Mouse (Mus musculus) erythroblast, embryonic 14.5 days (primary cell): ENCODE data around the gene Zfp36l1.

Source experiments
- GATA1 ChIP-seq: IDR thresholded peaks from 2 replicates; pipeline ENCODE4 v1.6.1; 2012; ENCODE audit warnings: low read length, inconsistent platforms, mixed read lengths
- TAL1 ChIP-seq: IDR thresholded peaks from 3 replicates; pipeline ENCODE4 v1.6.1; 2012; ENCODE audit warnings: low read length, inconsistent platforms, mixed read lengths

DNA sequence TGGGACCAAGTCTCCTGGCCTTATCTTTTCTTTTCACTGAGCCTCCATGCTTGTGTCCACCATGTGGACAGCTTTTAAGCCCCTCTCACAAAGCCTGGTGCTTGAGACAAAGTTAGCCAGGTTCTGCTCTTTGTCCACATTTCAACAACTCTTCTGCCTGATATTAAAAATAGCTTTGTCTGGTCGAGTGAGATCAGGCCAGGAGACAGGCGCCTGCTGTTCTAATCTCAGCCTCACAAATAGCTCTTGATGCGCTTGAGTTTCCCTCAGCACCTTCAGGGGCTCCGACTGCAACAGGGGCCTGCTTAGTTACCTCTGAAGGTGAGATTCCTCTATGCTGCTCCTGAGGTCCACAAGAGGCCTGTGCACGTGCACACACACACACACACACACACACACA, 51.0 kb downstream of the Zfp36l1 start:
- no peak for TF ChIP-seq TAL1
- no peak for TF ChIP-seq GATA1
